Mouse (Mus musculus) midbrain, embryonic 11.5 days (tissue): ENCODE data around the gene Pik3cb. TPM values are rescaled to one million over a fixed set of nuclear protein-coding genes. Genes with fewer than 3 reads are reported as not detected.

Experiments used
- ATAC-seq: fragments of 200-750 bp; cut with Nextera tagmentation; 2 replicates; pipeline ENCODE4 v1.8.0; 2017; ENCODE audit warnings: moderate TSS enrichment, moderate library complexity; ENCODE audit not compliant: low FRiP score
- DNase-seq: peaks from one replicate; pipeline ENCODE4 v3.0.0; 2015; ENCODE audit warnings: low spot score; ENCODE audit errors: missing footprints
- H3K27ac ChIP-seq: fragments of 300-500 bp; sonication (generic); 2 replicates; pipeline ENCODE4 v1.5.1; 2014; ENCODE audit warnings: low read depth, low read length
- H3K27me3 ChIP-seq: fragments of 300-500 bp; sonication (generic); 2 replicates; pipeline ENCODE4 v1.6.1; 2014; ENCODE audit warnings: mild to moderate bottlenecking, low read length, moderate library complexity, mixed read lengths; ENCODE audit not compliant: control insufficient read depth, insufficient read depth
- H3K36me3 ChIP-seq: fragments of 300-500 bp; sonication (generic); 2 replicates; pipeline ENCODE4 v1.6.1; 2014; ENCODE audit warnings: mild to moderate bottlenecking, low read length, moderate library complexity, mixed read lengths; ENCODE audit not compliant: control insufficient read depth, insufficient read depth
- H3K4me1 ChIP-seq: fragments of 300-500 bp; sonication (generic); 2 replicates; pipeline ENCODE4 v1.6.1; 2014; ENCODE audit warnings: low read length; ENCODE audit not compliant: control insufficient read depth, insufficient read depth
- H3K4me2 ChIP-seq: fragments of 300-500 bp; sonication (generic); 2 replicates; pipeline ENCODE4 v1.6.1; 2014; ENCODE audit warnings: mild to moderate bottlenecking, moderate library complexity
- H3K4me3 ChIP-seq: fragments of 300-500 bp; sonication (generic); 2 replicates; pipeline ENCODE4 v1.5.1; 2014; ENCODE audit warnings: low read depth, low read length
- H3K9ac ChIP-seq: fragments of 300-500 bp; sonication (generic); 2 replicates; pipeline ENCODE4 v1.6.1; 2014; ENCODE audit warnings: low read length
- H3K9me3 ChIP-seq: fragments of 300-500 bp; sonication (generic); 2 replicates; pipeline ENCODE4 v1.6.1; 2016; ENCODE audit warnings: low read length; ENCODE audit not compliant: control insufficient read depth
- WGBS: fragments of 180-500 bp; shearing (Covaris S2); extraction: QIAGEN DNeasy Blood & Tissue Kit; methylation state at CpG from one replicate; pipeline ENCODE4 v1.1.7; 2014; 5-methylcytosine and 5-hydroxymethylcytosine counted together
- polyA plus RNA-seq: library from polyadenylated mRNA; unstranded; fragments of >200 nt; fragmentation: Nextera tagmentation; extraction: Ambion mirVana; gene quantifications from 2 replicates; pipeline ENCODE4 v1.2.1, GENCODE M21; 2014

The Pik3cb gene
- 1.1 and 1.4 TPM in 2 replicates for polyA plus RNA-seq

DNA sequence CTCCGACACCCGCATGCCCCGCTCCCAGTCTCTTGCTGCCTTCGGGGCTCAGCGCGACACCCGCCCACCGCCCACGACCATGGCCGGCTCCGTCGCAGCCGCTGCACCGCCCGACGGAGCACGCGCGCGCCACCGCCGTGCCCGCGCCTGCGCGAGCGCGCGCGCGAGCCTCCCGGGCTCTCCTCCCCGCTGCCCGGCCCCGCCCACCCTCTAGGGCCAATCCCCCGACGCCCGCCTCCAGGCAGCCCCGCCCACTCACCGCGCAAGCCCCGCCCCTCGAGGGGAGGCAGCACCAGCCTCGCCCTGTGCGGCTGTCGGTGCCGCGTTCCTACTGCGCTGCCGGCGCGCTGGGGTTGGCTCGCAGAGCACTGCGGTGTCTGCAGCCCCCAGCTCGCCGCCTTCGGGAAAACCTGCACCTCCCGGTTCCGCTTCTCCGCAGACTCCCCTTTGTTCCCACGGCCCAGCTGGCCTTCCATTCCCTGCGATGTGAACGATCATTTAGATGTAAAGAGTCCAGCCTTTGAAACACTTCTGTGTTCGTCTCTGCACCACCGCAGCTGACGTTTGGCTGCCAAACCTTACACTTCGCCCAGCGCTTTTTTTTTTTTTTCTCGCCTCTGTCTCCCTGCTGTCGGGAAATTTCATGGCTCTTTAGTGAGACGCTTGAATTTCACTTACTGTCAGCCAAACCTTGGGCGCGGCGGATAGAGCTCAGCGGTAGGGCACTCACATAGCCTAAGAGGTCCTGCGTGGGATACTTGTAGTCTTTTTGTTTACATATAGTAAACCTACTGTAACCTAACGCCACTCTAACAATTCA is at the start of gene Pik3cb:
Gene Pik3cb, minus strand, starts transcription at position 559 of the 820 bp plus-strand sequence.
- peak; percentile 100 for DNase-seq
- Histone ChIP-seq H3K27me3 (peaks cover 2% of the 10 kb centered on the region; the same call in 1 of the 2 replicates), H3K4me3 (peak within 1 kb of the TSS; percentile 89), H3K36me3 (no peaks in the 10 kb centered on the region), H3K9me3 (no peaks in the 10 kb centered on the region), H3K9ac (peak within 1 kb of the TSS; percentile 83), H3K4me2 (peak within 1 kb of the TSS; percentile 72), H3K4me1 (peaks cover 6% of the 10 kb centered on the region; the same call in 1 of the 2 replicates), H3K27ac (peak within 1 kb of the TSS; percentile 63)
- under 1% methylated on average over 71 of the region's 77 CpGs for WGBS
- peak; percentile 96 for ATAC-seq

DNA sequence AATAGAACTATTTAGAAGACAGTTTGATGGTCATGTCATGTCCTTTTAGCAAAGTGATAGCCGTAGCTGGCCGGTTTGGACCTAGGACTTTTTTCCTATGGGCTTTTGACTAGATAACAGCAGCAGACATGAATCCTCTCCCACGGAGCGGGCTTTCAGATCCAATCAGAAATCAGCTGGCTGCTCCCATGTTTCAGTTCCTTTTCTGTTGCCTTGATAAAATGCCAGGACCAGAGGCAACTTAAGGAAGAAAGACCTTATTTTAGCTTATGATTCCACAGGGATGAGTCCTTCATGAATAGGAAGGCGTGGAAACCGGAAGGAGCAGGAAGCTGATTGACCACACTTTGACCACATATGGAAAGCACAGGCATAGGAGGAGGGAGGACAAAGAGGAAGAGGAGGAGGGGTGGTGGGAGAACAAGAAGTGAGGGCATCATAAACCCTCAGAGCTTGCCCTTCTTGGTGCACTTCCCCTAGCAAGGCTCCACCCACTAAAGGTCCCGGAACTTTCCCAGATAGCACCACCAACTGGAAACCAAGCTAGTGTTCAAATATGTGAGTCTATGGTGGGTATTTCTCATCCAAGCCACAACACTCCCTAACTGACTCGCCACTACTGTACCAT is 42.7 kb upstream of the Pik3cb start:
- no peak overlapping the region for H3K4me3 ChIP-seq
- H3K27me3 ChIP-seq: no peaks in the 10 kb centered on the region
- 86% methylated on average over 8 of the region's 8 CpGs for WGBS
- no peak overlapping the region for H3K4me2 ChIP-seq
- no peak for ATAC-seq
- H3K9ac ChIP-seq: no peak overlapping the region
- H3K27ac ChIP-seq: no peak overlapping the region
- H3K9me3 ChIP-seq: no peaks in the 10 kb centered on the region
- DNase-seq: no peak
- no peaks in the 10 kb centered on the region for H3K4me1 ChIP-seq
- no peaks in the 10 kb centered on the region for H3K36me3 ChIP-seq

DNA sequence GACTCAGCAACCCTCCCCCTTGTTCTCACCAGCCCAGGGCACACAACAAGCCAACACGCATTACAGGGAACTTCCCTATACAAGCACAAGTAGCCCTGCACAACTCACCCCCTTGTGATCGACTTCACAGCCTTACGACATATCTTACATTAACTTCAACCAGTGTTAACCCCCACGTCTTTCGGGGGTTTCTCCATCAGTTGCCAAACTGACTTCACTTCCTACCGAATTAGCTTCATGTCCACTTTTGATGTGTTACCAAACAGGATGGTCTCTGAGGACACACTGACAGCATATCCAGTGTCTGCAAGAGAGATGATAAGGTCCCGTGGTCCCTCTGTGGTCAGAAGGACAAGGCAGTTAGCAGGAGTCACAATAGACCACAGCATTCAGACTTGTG is 41.7 kb upstream of the Pik3cb start:
- no peaks in the 10 kb centered on the region for H3K36me3 ChIP-seq
- H3K4me3 ChIP-seq: no peak overlapping the region
- no peaks in the 10 kb centered on the region for H3K4me1 ChIP-seq
- DNase-seq: no peak
- no peaks in the 10 kb centered on the region for H3K9me3 ChIP-seq
- 90% methylated on average over 7 of the region's 7 CpGs for WGBS
- H3K27me3 ChIP-seq: no peaks in the 10 kb centered on the region
- no peak overlapping the region for H3K9ac ChIP-seq
- no peak for ATAC-seq
- H3K27ac ChIP-seq: no peak overlapping the region
- H3K4me2 ChIP-seq: no peak overlapping the region

DNA sequence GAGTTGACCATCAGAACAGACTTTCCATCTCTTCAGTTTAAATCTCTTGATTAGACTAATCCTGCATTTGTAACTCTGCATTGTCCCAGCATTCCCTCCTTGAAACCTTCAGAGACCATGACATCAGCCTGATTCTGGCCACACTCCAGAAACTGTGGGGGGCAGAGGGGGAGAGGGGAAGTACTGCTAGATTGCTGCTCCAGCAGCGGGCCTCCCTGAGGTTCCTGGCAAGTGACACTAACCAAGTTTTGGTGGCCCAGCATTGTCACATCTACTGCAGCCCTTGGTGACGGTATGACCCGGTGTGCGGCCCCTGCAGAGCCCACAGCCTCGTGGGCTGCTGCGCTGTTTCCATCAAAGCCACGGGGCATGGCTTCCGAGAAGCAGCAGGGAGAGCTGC is 39.9 kb upstream of the Pik3cb start:
- no peak overlapping the region for H3K4me2 ChIP-seq
- WGBS: 69% methylated on average over 8 of the region's 8 CpGs
- no peak overlapping the region for H3K4me3 ChIP-seq
- no peaks in the 10 kb centered on the region for H3K4me1 ChIP-seq
- H3K27me3 ChIP-seq: no peaks in the 10 kb centered on the region
- ATAC-seq (no peak), DNase-seq (no peak)
- H3K9ac ChIP-seq: no peak overlapping the region
- no peaks in the 10 kb centered on the region for H3K9me3 ChIP-seq
- H3K27ac ChIP-seq: no peak overlapping the region
- no peaks in the 10 kb centered on the region for H3K36me3 ChIP-seq

DNA sequence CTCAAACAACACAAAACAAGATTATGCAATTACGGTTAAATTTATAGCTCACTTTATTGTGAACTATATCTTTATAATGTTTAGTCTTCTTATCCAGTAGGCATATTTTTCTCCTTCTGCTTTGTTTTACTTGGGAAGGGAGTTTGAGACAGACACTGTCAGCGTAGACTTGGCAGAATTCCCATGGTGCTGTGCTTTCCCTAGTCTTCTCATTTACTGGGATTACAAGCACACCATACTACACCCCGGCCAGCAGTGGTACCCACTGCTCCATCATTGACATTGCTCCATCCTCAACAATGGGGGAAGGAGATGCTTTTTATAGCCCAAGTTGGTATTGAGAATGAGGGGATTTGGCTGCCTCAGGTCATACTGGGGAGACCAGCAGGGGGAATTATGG is 38.3 kb upstream of the Pik3cb start:
- ATAC-seq (no peak), DNase-seq (no peak)
- no peak overlapping the region for H3K27ac ChIP-seq
- no peak overlapping the region for H3K4me3 ChIP-seq
- no peaks in the 10 kb centered on the region for H3K36me3 ChIP-seq
- no peaks in the 10 kb centered on the region for H3K9me3 ChIP-seq
- 89% methylated on average over 3 of the region's 3 CpGs for WGBS
- H3K9ac ChIP-seq: no peak overlapping the region
- no peaks in the 10 kb centered on the region for H3K4me1 ChIP-seq
- H3K27me3 ChIP-seq: no peaks in the 10 kb centered on the region
- no peak overlapping the region for H3K4me2 ChIP-seq

DNA sequence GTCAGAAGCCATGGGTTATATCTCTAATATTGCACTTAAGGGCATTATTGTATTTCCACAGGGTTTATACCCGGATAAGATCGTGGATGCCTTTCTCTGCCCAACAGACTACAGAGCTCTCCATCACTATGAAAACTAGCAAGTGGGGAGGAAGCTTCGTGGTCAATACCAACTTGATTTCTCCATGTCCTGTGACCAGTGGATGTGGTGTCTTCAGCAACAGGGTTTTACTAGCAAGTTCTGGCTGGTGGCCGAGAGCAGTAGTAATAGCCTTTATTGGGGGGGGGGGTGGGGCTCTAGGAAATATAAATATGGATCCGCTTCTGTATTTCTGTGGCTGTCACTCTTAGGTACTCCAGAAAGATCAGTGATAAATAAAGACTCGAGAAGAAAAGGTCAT is 35.4 kb upstream of the Pik3cb start:
- Histone ChIP-seq H3K27me3 (no peaks in the 10 kb centered on the region), H3K36me3 (no peaks in the 10 kb centered on the region), H3K9ac (no peak overlapping the region), H3K4me3 (no peak overlapping the region), H3K27ac (no peak overlapping the region), H3K4me2 (no peak overlapping the region), H3K4me1 (no peaks in the 10 kb centered on the region), H3K9me3 (no peaks in the 10 kb centered on the region)
- WGBS: 92% methylated on average over 6 of the region's 6 CpGs
- no peak for ATAC-seq
- no peak for DNase-seq

DNA sequence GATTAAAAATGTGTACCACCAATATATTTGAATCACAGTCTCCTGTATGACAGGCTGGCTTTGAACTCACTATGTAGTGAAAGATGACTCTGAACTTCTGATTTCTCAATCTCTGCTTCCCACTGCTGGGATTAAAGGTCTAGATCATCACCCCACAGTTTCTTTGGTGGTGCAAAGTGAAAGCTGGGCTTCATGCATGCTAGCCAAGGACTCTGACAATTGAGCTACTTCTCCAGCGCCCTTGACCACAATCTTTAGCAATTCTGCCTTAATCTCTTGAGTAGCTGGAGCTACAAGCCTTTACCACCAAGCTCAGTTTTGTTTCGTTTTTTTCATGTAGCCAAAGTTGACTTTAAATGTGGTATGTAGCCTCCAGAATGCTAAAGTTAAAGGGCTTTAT is 32.4 kb upstream of the Pik3cb start:
- no peak overlapping the region for H3K9ac ChIP-seq
- ATAC-seq (no peak), DNase-seq (no peak)
- no peaks in the 10 kb centered on the region for H3K4me1 ChIP-seq
- no peak overlapping the region for H3K4me3 ChIP-seq
- no peaks in the 10 kb centered on the region for H3K36me3 ChIP-seq
- no peak overlapping the region for H3K27ac ChIP-seq
- no peaks in the 10 kb centered on the region for H3K27me3 ChIP-seq
- 64% methylated on average over 2 of the region's 2 CpGs for WGBS
- H3K4me2 ChIP-seq: no peak overlapping the region
- no peaks in the 10 kb centered on the region for H3K9me3 ChIP-seq

DNA sequence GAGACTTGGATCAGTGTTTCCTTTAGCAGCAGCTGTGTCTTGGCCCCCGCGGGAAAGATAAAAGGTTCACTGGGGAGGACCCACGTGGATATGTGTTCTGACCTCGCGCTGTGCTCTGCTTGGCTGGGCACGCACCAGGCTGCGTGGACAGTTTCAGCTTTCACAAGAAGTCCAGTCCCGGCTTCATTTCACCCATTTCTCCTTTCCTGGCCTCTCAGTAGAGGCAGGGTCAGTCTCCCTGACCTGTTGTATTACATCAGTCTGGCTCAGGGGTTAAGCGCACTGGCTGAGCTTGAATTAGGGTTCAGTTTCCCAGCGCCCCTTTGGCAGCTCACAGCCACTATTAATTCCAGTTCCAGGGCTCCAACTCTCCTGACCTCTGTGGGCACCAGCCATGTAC is 30.8 kb upstream of the Pik3cb start:
- DNase-seq: no peak
- H3K4me2 ChIP-seq: no peak overlapping the region
- no peak overlapping the region for H3K9ac ChIP-seq
- H3K4me1 ChIP-seq: no peaks in the 10 kb centered on the region
- H3K4me3 ChIP-seq: no peak overlapping the region
- no peaks in the 10 kb centered on the region for H3K9me3 ChIP-seq
- no peak overlapping the region for H3K27ac ChIP-seq
- no peak for ATAC-seq
- 64% methylated on average over 10 of the region's 10 CpGs for WGBS
- H3K27me3 ChIP-seq: no peaks in the 10 kb centered on the region
- no peaks in the 10 kb centered on the region for H3K36me3 ChIP-seq

DNA sequence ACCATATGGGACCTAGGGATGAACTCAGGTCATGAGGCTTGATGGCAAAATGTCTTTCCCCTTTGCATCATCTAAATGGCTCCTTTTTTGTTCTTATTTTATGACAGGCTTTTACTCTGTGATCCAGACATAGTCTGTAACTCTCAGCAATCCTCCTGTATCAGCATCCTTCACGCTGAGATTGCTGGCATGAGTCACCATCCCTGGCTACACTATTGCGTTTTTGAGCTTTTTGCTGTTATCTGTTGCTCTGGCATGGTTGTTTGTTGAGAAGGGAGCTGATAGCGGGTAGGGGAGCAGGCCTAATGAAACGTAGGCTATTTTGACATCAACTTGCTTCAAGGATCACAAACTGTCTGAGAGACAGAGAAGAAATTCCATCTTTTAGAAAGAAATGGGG is 28.6 kb upstream of the Pik3cb start:
- WGBS: 75% methylated on average over 4 of the region's 4 CpGs
- Histone ChIP-seq H3K36me3 (no peaks in the 10 kb centered on the region), H3K27ac (no peak overlapping the region), H3K27me3 (no peaks in the 10 kb centered on the region), H3K9me3 (no peaks in the 10 kb centered on the region), H3K4me1 (no peaks in the 10 kb centered on the region), H3K4me2 (no peak overlapping the region), H3K9ac (no peak overlapping the region), H3K4me3 (no peak overlapping the region)
- ATAC-seq (no peak), DNase-seq (no peak)
